Mouse (Mus musculus) small intestine, adult 2 months (tissue): ENCODE measurements around the gene Grip2.

Experiments used
- CTCF ChIP-seq: fragments of 200-500 bp; IDR thresholded peaks from 2 replicates; pipeline ENCODE4 v1.5.1; 2012; ENCODE audit warnings: low read depth, mild to moderate bottlenecking, control low read depth, inconsistent platforms, low read length, moderate library complexity, mixed read lengths; ENCODE audit not compliant: insufficient replicate concordance, insufficient read length; ENCODE audit errors: extremely low read depth
- POLR2A ChIP-seq: fragments of 200-500 bp; IDR thresholded peaks from 2 replicates; pipeline ENCODE4 v1.6.1; 2012; ENCODE audit warnings: low read depth, mild to moderate bottlenecking, control low read depth, inconsistent platforms, low read length, moderate library complexity

GRCm38 (mm10) chr6:91827926-91828325, 876 bp upstream of the Grip2 start:
- TF ChIP-seq CTCF: no peak
- no peak for TF ChIP-seq POLR2A
